Mouse (Mus musculus) lung, postnatal 14 days (tissue): ENCODE results near the gene Erich2.

Experiments used
- DNase-seq: peaks from one replicate; pipeline ENCODE4 v3.0.0; 2021

Gene Erich2

DNA sequence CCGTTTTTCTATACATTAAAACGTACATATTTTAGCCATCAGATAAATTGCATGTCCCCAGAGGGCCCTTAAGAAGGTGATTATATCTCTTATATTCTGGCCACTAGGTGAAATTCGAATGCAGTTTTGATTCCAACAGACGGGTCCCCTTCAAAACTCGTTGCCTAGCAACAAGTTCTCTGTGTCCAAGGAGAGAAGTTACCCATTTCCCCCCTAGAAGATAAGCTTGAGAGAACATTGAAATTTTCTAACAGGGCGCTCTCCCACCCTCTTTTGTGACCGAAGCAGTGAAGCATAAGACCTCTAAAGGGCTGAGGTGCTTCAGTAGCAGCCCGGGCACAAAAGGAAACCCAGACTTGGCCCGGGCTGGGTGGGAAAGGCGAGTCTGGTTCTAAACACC lies at the start of gene Erich2:
Gene Erich2 (plus strand): TSS at position 324 of the 400 bp plus-strand sequence.
- no peak for DNase-seq

DNA sequence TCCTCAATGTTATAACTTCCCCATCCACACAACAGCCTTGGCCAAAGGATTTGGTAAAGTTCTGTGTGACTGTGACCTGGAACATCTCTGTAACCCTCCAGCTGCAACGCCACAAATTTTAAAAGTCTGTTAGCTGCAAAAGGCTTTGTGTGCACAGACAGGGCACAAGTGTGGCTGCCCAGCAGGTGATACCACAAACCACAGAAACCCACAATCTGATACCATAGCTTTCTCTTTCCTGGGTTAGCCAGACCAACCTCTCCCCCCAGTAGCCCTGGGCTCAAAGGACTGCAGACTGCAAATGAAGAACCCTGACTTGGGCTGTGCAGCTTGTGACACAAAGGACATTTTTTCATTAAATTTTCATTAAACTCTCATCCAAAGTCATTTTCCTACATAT lies 45.0 kb upstream of the Erich2 start:
- no peak for DNase-seq

DNA sequence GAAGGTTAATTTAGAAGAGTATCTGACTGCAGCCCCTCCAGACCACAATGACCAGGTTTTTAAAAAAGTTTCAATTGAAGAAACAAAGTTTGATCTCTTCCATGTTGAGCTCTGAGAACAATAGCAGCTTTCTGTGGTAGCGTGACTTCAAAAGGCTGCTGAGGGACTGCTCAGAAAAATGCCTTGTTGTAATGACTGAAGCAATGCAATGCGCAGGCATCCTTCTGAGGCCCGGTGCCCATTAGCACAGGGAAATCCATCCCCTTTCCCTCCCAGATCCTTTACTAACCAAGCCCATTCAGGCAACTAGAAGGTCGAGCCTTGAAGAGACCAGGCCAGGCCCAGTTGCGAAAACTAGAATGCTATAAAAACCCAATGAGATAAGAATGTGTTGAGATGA lies 37.5 kb upstream of the Erich2 start:
- DNase-seq = no peak

DNA sequence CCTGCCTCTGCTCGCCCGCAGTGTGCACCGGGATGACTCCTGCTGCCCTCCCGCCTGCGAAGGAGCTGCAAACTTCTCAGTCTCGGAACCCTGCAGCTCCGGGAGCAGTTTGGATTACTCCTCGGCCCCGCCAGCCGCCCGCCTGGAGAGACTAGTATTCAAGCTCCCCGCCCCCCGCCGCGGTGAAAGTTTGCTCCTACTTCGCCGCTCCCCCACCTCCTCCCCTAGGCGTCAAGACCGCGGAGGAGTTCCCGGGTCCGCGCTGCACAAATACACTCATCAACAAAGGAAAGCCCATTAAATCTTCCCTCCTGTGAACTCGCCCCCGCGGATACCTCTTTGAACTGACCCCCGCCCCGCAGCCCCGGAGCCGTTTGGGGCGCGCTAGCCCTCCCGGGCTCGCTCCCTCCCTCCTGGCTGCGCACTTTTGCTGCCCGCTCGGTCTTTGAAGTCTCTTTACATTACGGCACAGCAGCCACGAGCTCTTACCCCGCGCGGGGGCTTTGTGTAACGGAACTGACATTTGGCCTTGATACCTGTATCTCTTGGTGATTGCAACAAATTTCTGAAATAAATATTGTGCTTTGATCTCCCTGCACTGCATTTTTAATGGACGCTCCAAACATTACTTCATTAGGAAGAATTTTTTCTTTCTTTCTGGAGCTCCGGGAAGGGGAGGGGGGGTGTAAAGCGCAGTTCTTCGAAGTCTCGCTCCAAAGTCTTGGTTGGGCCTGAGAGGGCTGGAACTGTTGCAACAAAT lies 36.6 kb upstream of the Erich2 start:
- peak; percentile 28 for DNase-seq

DNA sequence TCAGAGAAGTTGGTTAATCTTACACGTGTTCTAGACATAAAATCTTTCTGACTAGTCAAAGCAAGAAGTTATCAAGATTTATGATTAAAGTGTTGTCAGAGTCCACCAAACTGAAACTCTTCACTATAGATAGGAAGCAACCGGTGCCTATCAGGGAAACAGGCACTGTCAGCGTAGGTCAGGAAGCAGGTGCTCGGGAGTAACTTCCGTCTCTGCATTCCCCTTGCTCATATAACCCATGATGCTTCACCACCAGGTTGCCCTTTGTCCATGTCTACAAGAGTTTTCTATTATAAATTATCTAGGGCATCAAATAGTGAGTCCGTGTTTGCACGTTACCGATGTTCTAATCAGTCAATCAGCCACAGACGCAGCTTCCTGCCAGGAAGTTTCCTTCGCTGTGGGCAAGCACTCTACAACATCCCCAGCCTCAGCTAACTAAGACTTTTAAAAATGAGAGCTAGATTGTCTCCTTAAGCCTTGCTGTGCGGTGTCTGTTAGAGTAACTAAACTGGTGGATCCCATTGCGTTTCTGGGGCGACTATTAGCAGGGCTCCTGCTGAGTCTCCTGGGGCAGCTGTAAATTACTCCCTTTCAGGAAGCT lies 10.8 kb upstream of the Erich2 start:
- DNase-seq = no peak

DNA sequence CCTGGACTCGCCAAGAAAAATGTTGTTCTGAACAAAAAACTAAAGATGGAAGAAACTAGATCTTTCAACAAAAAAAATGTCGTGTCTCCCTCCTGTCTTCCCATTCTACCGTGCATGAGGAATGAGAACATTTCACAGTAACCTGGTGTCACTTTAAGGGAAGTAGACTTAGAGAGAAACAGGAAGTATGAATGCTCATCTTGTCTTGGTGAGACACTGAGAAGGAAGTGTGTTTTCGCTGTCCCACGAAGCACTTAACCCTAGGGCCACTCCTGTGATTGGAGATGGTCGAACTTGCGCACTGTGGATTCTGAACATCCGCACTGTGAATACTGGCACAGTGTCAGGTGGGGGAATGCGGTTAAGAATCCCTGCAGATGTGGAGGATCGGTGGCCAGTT lies 5.2 kb upstream of the Erich2 start:
- no peak for DNase-seq

DNA sequence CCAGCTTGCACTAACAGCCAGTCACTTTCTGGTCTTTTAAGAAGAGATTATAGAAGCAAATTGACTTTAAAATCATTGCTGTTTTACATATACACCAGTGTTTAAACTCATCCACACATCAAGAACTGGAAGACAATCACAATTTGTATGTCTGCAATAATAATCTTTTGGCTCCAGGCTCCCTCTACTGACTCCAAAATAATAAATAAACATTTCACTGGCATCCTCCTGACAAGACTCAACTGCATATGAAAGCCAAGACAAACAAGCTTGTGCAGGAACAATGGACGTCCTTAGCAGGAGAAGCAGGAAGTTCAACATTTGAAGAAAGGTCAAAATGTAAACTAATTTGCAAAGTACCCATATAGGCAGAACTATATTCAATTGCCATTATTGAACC lies 3.4 kb upstream of the Erich2 start:
- DNase-seq = no peak

DNA sequence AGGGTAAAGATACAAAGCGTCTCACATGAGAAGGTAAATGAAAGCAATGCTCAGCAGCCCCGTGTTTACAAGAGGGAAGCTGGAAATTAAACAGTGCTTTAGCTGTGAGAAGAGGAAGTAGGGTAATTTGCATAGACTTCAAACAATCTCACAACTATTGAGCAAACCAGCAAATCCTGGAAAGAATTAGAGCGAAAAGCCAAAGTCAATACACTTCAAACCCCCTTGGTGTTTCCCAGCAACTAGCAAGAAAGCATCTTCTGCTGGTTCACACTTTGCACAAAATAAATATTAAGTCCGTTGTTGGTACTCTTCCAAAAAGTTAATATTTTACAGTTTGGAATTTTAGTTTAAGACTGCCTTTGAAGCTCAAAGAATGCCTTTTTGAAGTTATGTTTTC lies 2.7 kb upstream of the Erich2 start:
- peak; percentile 5 for DNase-seq

DNA sequence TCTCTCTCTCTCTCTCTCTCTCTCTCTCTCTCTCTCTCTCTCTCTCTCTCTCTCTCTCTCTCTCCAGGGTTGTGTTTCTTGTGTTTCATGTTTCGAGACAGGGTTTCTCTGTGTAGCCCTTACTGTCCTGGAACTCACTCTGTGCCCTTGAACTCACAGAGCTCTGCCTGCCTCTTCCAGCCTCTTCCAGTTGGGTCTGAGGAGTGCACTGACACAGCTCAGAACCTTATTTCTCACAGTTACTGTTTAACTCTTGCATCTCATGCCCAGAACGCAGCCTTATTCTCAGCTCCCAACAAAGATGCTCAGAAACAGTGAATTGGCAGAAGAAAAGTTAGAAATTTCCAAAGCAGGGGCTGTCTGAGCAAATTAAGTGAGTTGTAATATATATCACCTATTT lies 2.2 kb upstream of the Erich2 start:
- no peak for DNase-seq

DNA sequence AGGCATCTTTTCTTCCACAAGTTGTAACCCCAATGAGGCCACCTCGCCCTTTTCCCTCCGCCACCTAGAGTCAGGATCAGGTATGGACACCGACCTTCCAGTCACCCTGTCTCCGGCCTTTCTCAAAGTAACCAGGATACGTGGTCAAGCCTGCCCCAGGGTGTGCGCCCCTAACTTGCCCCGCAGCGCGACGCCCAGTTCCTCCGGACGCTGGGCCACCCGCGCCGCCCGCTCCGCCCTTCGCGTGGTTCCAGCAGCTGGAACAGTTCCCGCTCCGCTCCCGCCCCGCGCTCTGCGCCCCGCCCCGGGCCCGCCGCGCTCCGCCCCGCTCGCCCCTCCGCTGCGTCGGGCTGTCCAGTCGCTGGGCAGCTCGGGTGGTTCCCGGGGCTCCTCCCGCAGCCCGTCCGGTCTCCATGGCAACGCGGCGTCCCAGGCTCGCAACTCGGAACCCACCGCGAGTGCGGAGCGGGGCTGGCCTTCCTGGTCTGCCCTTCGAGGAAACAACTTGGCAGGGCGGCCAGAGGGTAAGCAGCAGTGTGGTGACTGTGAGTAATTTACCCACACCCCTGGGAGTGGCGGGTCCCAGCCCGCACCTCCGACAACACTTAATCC lies 508 bp downstream of the Erich2 start:
- peak; percentile 88 for DNase-seq

DNA sequence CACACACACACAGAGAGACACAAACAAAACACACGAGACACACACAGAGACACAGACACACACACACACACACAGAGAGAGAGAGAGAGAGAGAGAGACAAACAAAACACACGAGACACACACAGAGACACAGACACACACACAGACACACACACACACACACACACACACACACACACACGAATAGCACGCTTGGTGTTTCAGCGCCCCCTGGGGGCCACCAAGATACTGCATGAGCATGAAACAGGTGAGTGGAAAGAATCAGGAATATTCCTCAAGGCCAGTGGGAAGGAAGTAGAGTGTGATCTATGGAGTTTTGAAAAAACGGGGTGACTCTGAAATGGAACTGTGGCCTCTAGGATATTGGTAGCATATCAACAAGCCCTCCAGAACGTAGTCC lies 29.7 kb downstream of the Erich2 start:
- peak; percentile 72 for DNase-seq

DNA sequence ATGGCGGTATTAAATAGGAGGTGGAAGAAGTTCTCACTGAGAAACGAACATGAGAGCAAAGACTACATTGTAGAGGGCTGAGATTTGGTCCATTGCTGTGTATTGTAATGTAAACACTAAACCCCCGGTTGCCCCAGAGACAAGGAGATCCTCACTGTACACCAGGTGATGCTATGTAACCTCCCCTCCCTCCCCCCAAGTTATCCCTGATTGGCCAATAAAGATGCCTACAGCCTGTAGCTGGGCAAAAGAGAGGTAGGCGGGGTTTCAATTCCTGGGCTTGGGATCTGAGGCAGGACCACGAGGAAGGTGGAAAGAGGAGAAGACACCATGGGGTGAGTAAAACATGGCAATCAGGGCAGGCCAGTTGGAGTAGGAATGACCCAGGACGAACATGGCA lies 42.1 kb downstream of the Erich2 start:
- DNase-seq = no peak

DNA sequence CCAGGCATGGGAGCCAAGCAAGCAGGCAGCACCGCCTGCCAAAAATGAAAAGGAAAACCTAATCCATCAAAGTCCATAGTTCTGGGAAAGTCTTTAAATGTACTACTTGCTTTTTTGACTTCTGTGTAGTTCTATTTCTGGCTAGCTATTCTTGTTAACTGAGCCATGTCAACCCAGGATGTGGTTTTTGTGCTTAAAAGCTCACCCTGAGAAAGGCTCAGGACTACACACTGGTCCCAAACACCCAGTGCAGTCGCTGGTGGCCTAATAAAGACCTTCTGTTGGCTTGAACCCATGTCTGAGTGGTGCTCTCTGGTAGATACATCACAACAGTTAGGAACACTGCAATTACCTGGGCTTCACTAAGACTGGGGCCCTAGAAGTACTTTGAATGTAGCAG lies 42.8 kb downstream of the Erich2 start:
- DNase-seq = no peak

DNA sequence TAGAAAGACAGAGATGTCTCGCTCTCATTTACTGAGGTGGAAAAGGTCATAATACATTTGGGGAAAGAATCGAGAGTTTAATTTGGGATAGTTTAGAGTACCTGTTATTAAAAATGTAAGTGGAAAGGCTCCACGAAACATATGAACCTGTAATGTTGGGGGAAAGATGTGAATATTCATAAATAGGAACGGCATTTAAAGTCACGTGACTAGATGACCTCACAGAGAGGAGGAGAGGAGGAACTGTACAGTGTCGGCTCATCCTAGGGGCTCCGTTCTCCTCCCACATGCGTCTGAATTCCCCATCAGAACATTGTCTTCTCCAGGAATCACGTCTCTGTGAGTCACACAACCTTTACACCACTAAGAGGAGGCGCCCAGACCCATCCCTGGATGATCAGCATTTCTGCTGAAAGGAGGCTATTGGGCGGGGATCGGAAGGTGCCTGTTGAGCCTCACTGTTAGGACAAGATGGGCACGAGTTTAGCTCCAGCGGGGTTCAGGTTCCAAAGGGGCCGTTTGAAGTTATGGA lies 43.5 kb downstream of the Erich2 start:
- DNase-seq = no peak

DNA sequence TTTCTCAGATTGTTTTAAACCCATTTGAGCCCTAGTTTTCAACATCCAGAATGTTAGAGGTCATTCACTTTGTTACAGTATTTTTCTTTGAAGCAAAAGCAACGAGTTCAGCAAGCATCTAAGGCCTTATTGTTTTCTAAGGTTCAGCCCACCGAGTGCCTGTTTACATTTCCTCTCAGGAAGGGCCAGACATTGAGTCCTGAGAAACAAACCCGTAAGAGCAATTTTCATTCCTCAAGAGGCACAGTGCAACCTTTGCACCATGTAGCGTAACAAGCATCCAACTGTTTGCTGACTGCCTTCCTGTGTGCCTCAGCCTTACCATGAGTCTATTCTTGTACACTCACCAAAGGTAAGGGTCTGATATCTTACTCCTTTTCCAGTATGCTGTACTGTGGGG lies 44.2 kb downstream of the Erich2 start, which contains the start of gene Gad1:
Gene Gad1 (plus strand): TSS at position 301 of the 400 bp plus-strand sequence.
- DNase-seq = no peak

DNA sequence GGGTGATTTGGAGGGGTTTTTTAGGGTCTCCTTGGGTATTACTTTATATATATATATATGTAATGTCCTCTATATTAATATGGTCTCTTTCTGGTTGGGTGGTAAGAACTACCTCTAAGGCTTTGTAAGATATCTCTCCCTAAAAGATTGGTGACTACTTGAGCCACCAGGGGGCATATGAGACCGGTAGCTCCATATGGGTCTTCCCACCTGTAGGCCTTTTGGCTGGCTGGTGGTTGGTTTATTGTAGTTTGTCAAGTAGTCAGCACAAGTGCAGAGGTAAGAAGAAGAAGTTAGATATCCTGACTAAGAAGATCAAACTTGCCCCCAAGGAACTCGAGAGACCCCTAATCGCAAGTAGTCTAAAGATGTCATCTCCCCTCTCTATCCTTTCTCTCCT lies 45.2 kb downstream of the Erich2 start:
- DNase-seq = no peak

DNA sequence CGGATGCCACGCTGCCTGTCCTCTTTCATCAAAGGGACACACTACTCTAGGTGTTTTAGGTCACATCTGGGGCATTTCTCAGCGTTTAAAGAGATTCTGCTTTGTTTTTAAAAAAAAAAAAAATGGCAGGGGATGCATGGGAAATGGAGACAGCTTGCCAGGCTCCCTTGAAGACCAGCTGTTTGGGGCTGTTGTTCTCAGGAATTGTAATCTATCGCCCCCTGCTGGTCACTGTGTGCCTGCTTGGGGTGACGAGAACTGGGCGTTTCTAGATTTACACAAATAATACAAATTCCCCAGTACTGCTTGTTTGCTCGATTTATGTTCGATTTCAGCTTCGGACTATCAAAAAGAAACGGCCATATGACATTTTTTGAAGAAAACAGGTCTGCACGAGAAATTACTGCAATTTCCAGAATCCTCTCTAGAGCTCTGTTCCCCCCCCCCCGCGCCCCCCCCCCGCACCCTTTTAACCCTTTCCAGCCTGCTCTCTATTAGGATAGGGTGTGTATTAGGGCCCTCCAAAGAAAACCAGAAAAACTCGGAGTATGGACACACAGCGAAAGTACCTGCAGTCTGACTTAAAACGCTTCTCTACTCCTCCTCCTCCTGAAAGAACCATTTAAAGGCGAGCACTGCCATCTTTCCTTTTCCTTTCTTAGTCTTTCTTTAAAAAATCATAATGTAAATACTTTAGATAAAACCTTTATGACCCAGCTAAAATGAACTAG lies 49.7 kb downstream of the Erich2 start:
- DNase-seq = peak; percentile 87

DNA sequence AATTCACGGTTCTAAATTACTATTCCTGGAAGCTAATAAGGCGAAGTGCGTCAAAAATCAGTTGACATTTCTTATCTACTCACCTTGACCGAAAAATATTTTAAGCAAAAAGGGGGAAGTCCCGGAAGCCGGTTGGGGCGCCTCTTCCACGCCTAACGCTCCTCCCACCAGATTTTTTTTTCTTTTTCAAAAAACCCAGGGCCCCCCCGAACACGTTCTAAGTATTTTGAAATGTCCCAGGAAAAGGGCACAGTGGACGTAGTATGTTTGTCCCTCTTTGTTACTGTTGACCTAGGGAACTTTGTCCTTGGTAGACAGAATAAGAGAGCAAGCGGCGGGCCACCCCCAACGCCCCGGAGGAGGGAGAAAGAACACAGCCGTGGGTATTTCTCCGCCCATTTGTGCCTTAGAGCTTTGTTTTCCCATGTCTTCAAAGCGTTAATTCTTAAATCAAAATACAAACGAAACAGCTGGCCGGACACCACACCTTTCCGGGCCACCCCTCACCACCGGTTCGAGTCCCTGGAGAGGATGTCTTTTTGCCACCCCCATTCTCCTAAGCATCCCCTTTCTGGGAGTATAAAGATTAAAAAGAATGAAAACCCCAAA lies 50.3 kb downstream of the Erich2 start:
- no peak for DNase-seq

DNA sequence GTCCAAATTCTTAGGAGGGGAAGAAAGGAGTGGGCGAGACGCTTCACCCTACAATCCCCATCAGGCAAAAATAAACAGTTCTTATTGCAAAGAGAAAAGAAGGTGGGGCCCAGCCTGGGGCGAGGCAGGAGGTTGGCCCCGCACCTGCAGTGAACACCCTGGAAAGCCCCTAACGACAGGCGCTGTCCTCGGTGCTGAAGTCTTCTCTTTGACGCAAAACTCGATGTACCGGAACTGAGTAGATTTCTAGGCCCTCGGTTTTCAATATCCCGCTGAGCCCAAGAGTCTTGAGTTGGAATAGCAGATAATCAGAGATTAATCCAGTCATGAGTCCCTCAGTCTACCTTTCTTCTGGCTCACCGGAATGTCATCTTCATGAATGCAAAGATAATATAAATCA lies 50.9 kb downstream of the Erich2 start:
- peak; percentile 83 for DNase-seq

DNA sequence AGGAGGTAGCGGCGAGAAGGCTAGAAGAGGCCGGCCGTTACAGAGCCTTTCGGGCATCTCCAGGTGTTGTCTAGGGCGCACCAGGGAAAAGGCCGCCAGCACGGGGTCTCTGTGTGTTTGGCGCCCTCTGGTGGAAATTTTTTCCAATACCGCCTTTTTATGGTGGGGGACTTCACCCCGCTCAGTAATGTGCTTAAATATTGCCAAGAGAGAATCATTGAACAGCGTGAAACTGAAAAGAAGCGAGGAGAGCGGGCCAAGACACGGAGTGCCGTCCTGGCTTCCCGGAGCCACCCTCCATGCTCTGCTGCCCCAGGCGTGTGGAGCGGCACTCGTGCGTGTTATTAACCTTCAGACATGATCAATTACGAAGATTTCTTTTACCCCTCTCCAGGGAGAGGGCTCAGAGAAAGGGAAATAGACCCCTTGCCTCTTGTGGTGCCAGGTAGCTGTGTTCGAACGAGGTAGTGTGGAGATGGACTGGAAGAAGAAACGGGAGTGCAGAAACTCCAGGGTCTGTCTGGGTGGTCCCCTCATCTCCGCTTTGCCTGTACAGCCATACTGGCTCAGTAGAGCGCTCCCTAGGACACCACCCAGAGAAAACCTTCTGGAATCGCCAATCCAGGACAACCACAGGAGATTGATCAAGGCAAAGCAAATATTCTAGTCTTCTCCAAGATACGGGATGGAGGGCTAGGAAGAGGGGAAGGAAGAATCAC lies 52.6 kb downstream of the Erich2 start:
- peak; percentile 62 for DNase-seq

DNA sequence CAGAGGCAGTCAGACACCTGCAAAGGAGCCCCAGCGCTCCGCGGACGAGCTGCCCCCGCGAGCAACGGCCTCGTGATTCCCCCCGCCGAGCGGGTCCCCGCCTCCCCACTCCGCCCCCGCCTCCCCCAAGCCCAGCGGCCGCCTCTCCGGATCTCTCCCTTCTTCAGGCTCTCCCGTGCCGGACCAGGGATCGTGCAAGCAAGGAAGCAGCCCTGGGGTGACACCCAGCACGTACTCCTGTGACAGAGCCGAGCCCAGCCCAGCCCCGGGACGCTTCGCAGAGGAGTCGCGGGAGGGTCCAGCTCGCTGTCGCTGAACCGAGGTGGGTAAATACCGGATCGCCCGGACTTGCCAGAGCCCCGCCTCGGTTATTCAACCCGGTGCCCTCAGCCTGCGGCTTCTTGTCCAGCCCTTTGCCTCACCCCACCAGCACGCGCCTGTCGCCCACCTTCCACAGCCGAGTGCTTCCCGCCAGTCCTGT lies 53.4 kb downstream of the Erich2 start:
- no peak for DNase-seq

DNA sequence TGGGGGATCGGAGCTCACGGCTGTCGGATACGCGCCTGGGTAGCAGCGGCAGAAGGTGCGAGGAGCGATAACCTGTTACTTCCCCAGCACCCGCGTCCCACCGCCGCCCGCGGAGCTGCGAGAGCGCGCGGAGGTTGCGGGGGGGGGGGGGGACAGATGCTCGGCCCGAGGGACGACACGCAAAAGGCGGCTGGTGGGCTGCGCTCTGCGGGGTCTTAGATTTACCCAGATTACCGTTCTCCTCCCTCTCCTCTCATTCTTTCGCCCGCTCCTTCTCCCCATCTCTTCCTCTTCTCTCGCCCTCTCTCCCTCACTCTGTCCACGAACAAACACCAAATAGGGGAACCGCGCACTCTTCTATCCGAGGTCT lies 54.0 kb downstream of the Erich2 start:
- no peak for DNase-seq
